Mouse (Mus musculus): ENCODE measurements around the gene Fbxl2. TPM values are rescaled to one million over a fixed set of nuclear protein-coding genes. Genes with fewer than 3 reads are reported as not detected.
A peak's percentile ranks its signal among the peaks of the same experiment; 100 is the strongest.
"Not testable (repeated sequence)": the region's sequence is repeated elsewhere in the genome, so short reads cannot be mapped to it uniquely, and the experiment has no call there.

The Fbxl2 gene
- total RNA-seq (2014; rRNA removed; ENCODE audit: low replicate concordance) (2.8 and 3.4 TPM in 2 replicates), polyA plus RNA-seq (2015; fragmentation: Nextera tagmentation; extraction: Ambion mirVana) (1.3 and 1.6 TPM in 2 replicates)

DNA sequence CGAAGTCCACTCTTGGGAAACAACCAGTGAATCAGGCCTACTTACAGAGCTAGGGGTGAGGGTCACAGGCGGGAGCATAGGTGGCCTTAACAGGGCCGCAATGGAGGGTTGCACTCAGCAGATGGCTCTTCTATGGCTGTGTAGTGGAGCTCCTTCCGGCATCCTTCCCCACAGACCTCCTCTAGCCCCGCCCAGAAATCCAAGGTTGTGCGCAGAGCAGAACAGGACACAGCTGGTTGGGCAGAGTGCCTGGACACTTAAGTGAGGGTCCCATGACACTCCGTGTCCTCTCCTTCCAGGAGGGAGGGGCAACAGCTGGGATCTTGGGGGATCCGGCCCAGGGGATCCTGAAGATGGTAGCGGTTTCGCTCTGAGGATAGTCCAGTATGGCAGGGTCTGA is at the start of gene Fbxl2:
Gene Fbxl2 (minus strand): TSS at position 164 of the 400 bp plus-strand sequence.
- DNase-seq (ENCODE audit: low spot score) (no peak), ATAC-seq (ENCODE audit: insufficient read depth, low read depth) (peak; percentile 24; the same call in 1 of the 2 replicates)
- no peak within 1 kb of the TSS for H3K4me3 ChIP-seq (ENCODE audit: low read depth, low read length)
- TF ChIP-seq CTCF (IDR thresholded peaks at IDR 0.05; ENCODE audit: low read depth) (no peak), EP300 (IDR thresholded peaks at IDR 0.05; ENCODE audit: low read depth) (no peak)
- no peaks in the 10 kb centered on the region for H3K27me3 ChIP-seq (ENCODE audit: control insufficient read depth, insufficient read depth, low read length)
- H3K9ac ChIP-seq (replicated peaks; ENCODE audit: low read depth, low read length): no peak within 1 kb of the TSS
- H3K36me3 ChIP-seq (replicated peaks; ENCODE audit: control insufficient read depth, insufficient read depth, low read length): no peaks in the 10 kb centered on the region
- 68% methylated on average over 10 of the region's 10 CpGs for WGBS
- no peak within 1 kb of the TSS for H3K4me2 ChIP-seq (ENCODE audit: low read depth, low read length)
- H3K4me1 ChIP-seq (ENCODE audit: control insufficient read depth, insufficient read depth): no peaks in the 10 kb centered on the region
- H3K27ac ChIP-seq (ENCODE audit: low read depth): no peak within 1 kb of the TSS
- H3K9me3 ChIP-seq (replicated peaks; ENCODE audit: control insufficient read depth, low read length): no peaks in the 10 kb centered on the region

DNA sequence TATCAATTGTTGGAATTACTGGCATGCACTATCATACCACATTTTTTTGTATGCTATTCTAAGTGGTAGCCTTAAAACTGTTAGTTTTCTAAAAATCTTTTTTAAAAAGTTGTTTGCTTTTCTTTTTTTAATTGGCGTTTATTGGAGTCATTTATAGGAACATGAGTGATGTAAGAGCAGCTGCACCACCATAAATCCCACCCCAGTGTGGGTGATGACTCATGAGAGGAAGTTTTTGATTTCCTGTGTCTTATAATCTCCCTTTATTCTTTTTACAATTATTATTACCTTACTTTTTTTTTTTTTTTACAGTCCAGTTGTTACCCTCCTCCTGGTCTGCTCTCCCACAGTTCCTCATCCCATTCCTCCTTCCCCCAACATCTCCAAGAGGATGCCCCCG is 48.9 kb upstream of the Fbxl2 start:
- H3K4me1 ChIP-seq (ENCODE audit: control insufficient read depth, insufficient read depth): no peaks in the 10 kb centered on the region
- no peak overlapping the region for H3K9ac ChIP-seq (replicated peaks; ENCODE audit: low read depth, low read length)
- no peaks in the 10 kb centered on the region for H3K36me3 ChIP-seq (replicated peaks; ENCODE audit: control insufficient read depth, insufficient read depth, low read length)
- no peaks in the 10 kb centered on the region for H3K27me3 ChIP-seq (ENCODE audit: control insufficient read depth, insufficient read depth, low read length)
- no peak for DNase-seq (ENCODE audit: low spot score)
- no peak for ATAC-seq (ENCODE audit: insufficient read depth, low read depth)
- TF ChIP-seq EP300 (IDR thresholded peaks at IDR 0.05; ENCODE audit: low read depth): no peak
- no peak for TF ChIP-seq CTCF (IDR thresholded peaks at IDR 0.05; ENCODE audit: low read depth)
- no peak overlapping the region for H3K27ac ChIP-seq (ENCODE audit: low read depth)
- no peaks in the 10 kb centered on the region for H3K9me3 ChIP-seq (replicated peaks; ENCODE audit: control insufficient read depth, low read length)
- no peak overlapping the region for H3K4me2 ChIP-seq (ENCODE audit: low read depth, low read length)
- H3K4me3 ChIP-seq (ENCODE audit: low read depth, low read length): no peak overlapping the region
- WGBS: 77% methylated on average over 2 of the region's 2 CpGs

- 15% methylated on average over 9 of the region's 9 CpGs for WGBS
- not testable (repeated sequence) for H3K27ac ChIP-seq (ENCODE audit: low read depth); H3K36me3 ChIP-seq (replicated peaks; ENCODE audit: control insufficient read depth, insufficient read depth, low read length); H3K4me1 ChIP-seq (ENCODE audit: control insufficient read depth, insufficient read depth); H3K4me2 ChIP-seq (ENCODE audit: low read depth, low read length); H3K4me3 ChIP-seq (ENCODE audit: low read depth, low read length); H3K9ac ChIP-seq (replicated peaks; ENCODE audit: low read depth, low read length); H3K27me3 ChIP-seq (ENCODE audit: control insufficient read depth, insufficient read depth, low read length); DNase-seq (ENCODE audit: low spot score); ATAC-seq (ENCODE audit: insufficient read depth, low read depth); H3K9me3 ChIP-seq (replicated peaks; ENCODE audit: control insufficient read depth, low read length)
Measured at GRCm38 (mm10) chr9:114092188-114092587, 46.2 kb upstream of the Fbxl2 start.

DNA sequence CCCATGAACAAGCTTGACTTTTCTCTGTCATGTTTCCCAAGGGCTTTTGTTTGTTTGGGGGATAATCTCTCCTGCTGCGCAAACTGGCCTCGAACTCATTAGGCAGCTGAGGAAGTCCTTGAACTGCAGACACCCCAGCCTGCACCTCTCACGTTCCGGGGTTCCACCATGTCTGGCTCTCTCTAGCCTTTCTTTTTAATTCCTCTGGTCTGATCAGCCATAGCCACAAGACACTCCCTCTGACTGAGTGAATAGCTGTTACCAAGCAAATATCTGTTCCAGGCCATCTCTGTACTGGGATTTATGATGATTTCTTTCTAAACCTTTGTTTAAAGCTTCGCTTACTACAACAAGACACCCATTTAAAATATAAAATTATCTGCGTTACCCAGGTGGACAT is 42.9 kb upstream of the Fbxl2 start:
- DNase-seq (ENCODE audit: low spot score); H3K4me1 ChIP-seq (ENCODE audit: control insufficient read depth, insufficient read depth); H3K36me3 ChIP-seq (replicated peaks; ENCODE audit: control insufficient read depth, insufficient read depth, low read length); H3K9me3 ChIP-seq (replicated peaks; ENCODE audit: control insufficient read depth, low read length); H3K4me2 ChIP-seq (ENCODE audit: low read depth, low read length); H3K27me3 ChIP-seq (ENCODE audit: control insufficient read depth, insufficient read depth, low read length); ATAC-seq (ENCODE audit: insufficient read depth, low read depth); H3K9ac ChIP-seq (replicated peaks; ENCODE audit: low read depth, low read length); H3K4me3 ChIP-seq (ENCODE audit: low read depth, low read length); H3K27ac ChIP-seq (ENCODE audit: low read depth): not testable (repeated sequence)
- WGBS: 86% methylated on average over 6 of the region's 6 CpGs

DNA sequence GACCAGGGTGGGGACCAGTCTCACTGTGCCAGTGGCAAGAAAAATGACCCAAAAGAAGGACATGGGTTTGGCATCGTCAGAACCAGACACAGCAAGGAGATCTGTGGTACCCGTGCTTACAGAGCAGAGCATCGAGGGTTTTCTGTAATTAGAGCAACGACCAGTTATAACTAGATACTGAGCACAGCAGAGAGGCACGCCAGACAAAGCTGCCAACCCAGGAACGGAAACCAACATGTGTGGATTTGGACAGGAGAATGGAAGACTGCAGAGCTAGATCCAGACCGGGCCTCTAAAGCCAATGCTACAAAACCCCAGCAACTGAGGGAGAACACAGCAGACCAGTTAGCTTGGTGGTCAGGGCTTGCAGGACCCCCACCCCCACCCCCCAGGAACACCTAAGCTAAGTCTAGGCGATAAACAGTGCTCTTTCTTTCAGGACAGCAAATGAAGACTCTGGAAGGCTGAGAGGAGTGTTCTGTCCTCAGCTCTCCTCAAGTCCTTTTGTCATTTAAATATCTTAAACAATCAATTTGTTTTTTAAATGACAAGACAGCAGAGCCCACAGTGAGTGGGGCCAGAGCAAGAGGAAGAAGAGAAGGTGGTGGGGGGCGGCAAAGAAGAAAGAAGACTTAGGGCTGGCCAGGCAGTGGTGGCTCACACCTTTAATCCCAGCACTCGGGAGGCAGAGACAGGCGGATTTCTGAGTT is 41.3 kb upstream of the Fbxl2 start:
- Histone ChIP-seq H3K9ac (replicated peaks; ENCODE audit: low read depth, low read length) (no peak overlapping the region), H3K27me3 (ENCODE audit: control insufficient read depth, insufficient read depth, low read length) (no peaks in the 10 kb centered on the region), H3K4me1 (ENCODE audit: control insufficient read depth, insufficient read depth) (no peaks in the 10 kb centered on the region), H3K36me3 (replicated peaks; ENCODE audit: control insufficient read depth, insufficient read depth, low read length) (no peaks in the 10 kb centered on the region), H3K4me2 (ENCODE audit: low read depth, low read length) (no peak overlapping the region), H3K9me3 (replicated peaks; ENCODE audit: control insufficient read depth, low read length) (no peaks in the 10 kb centered on the region), H3K4me3 (ENCODE audit: low read depth, low read length) (no peak overlapping the region), H3K27ac (ENCODE audit: low read depth) (no peak overlapping the region)
- no peak for TF ChIP-seq EP300 (IDR thresholded peaks at IDR 0.05; ENCODE audit: low read depth)
- TF ChIP-seq CTCF (IDR thresholded peaks at IDR 0.05; ENCODE audit: low read depth): no peak
- WGBS: 71% methylated on average over 10 of the region's 11 CpGs
- DNase-seq (ENCODE audit: low spot score) (no peak), ATAC-seq (ENCODE audit: insufficient read depth, low read depth) (no peak)

GRCm38 (mm10) chr9:114086422-114086821 is 40.4 kb upstream of the Fbxl2 start:
- TF ChIP-seq CTCF (IDR thresholded peaks at IDR 0.05; ENCODE audit: low read depth) (no peak), EP300 (IDR thresholded peaks at IDR 0.05; ENCODE audit: low read depth) (no peak)
- Histone ChIP-seq H3K4me3 (ENCODE audit: low read depth, low read length) (no peak overlapping the region), H3K9ac (replicated peaks; ENCODE audit: low read depth, low read length) (no peak overlapping the region), H3K27me3 (ENCODE audit: control insufficient read depth, insufficient read depth, low read length) (no peaks in the 10 kb centered on the region), H3K27ac (ENCODE audit: low read depth) (no peak overlapping the region), H3K36me3 (replicated peaks; ENCODE audit: control insufficient read depth, insufficient read depth, low read length) (no peaks in the 10 kb centered on the region), H3K4me1 (ENCODE audit: control insufficient read depth, insufficient read depth) (no peaks in the 10 kb centered on the region), H3K4me2 (ENCODE audit: low read depth, low read length) (no peak overlapping the region), H3K9me3 (replicated peaks; ENCODE audit: control insufficient read depth, low read length) (no peaks in the 10 kb centered on the region)
- no peak for DNase-seq (ENCODE audit: low spot score)
- no peak for ATAC-seq (ENCODE audit: insufficient read depth, low read depth)
- WGBS: 60% methylated on average over 3 of the region's 3 CpGs

Data from heart, postnatal 0 days (tissue).